Mouse (Mus musculus) hindbrain, embryonic 13.5 days (tissue): ENCODE results near the gene Chrna7. TPM values are rescaled to one million over a fixed set of nuclear protein-coding genes. Genes with fewer than 3 reads are reported as not detected.
A peak's percentile ranks its signal among the peaks of the same experiment; 100 is the strongest.

Source experiments
- ATAC-seq: fragments of 200-750 bp; cut with Nextera tagmentation; 2 replicates; pipeline ENCODE4 v1.8.0; 2017; ENCODE audit warnings: moderate TSS enrichment; ENCODE audit not compliant: low FRiP score
- H3K27ac ChIP-seq: fragments of 300-500 bp; sonication (generic); 2 replicates; pipeline ENCODE4 v1.5.1; 2015; ENCODE audit warnings: inconsistent platforms, mild to moderate bottlenecking, moderate library complexity
- H3K27me3 ChIP-seq: fragments of 300-500 bp; sonication (generic); 2 replicates; pipeline ENCODE4 v1.6.1; 2015; ENCODE audit warnings: mild to moderate bottlenecking, inconsistent platforms
- H3K36me3 ChIP-seq: fragments of 300-500 bp; sonication (generic); 2 replicates; pipeline ENCODE4 v1.6.1; 2015; ENCODE audit warnings: mild to moderate bottlenecking, inconsistent platforms
- H3K4me1 ChIP-seq: fragments of 300-500 bp; sonication (generic); replicated peaks from 2 replicates; pipeline ENCODE4 v1.6.1; 2015; ENCODE audit warnings: inconsistent platforms
- H3K4me2 ChIP-seq: fragments of 300-500 bp; sonication (generic); 2 replicates; pipeline ENCODE4 v1.6.1; 2015; ENCODE audit warnings: inconsistent platforms, mild to moderate bottlenecking, moderate library complexity
- H3K4me3 ChIP-seq: fragments of 300-500 bp; sonication (generic); 2 replicates; pipeline ENCODE4 v1.5.1; 2015; ENCODE audit warnings: mild to moderate bottlenecking, inconsistent platforms
- H3K9ac ChIP-seq: fragments of 300-500 bp; sonication (generic); 2 replicates; pipeline ENCODE4 v1.6.1; 2015; ENCODE audit warnings: mild to moderate bottlenecking, inconsistent platforms
- H3K9me3 ChIP-seq: fragments of 300-500 bp; sonication (generic); 2 replicates; pipeline ENCODE4 v1.6.1; 2016; ENCODE audit warnings: inconsistent platforms
- WGBS: fragments of 180-500 bp; shearing (Covaris S2); methylation state at CpG from one replicate; pipeline ENCODE4 v1.1.7; 2015; 5-methylcytosine and 5-hydroxymethylcytosine counted together
- polyA plus RNA-seq: library from polyadenylated mRNA; unstranded; fragments of >200 nt; fragmentation: Nextera tagmentation; extraction: Ambion mirVana; gene quantifications from 2 replicates; pipeline ENCODE4 v1.2.1, GENCODE M21; 2015

Chrna7 gene
- polyA plus RNA-seq, 1 experiment from 2014 or later = 7.1 TPM

GRCm38 (mm10) chr7:63162272-63162864, 50.0 kb downstream of the Chrna7 start:
- H3K4me3 ChIP-seq = no peak overlapping the region
- H3K4me2 ChIP-seq = no peak overlapping the region
- 54% methylated on average over 7 of the region's 7 CpGs for WGBS
- H3K27me3 ChIP-seq = no peaks in the 10 kb centered on the region
- H3K27ac ChIP-seq = no peak overlapping the region
- H3K36me3 ChIP-seq = no peaks in the 10 kb centered on the region
- peak; percentile 63 for ATAC-seq
- H3K4me1 ChIP-seq = peaks cover 5% of the 10 kb centered on the region; the same call in 1 of the 2 replicates
- H3K9me3 ChIP-seq = no peaks in the 10 kb centered on the region
- no peak overlapping the region for H3K9ac ChIP-seq

DNA sequence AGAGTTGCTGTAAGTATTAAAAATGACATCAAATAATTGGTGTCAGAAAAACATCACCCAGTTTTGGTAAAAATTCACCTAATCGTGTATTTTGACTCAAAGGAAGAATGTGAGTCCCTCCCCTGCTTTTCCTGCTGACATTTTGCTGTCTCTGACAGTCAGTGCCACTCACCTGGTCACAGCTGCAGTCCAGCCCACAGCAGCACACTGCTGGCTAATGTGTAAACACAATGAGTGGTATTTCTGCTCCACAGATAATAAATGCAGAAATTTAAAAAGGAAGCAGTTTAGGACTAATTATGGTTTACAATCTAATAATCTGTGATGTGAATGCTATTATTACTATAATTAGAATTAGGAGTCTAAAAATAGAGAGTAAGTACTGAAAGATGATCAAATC, 59.1 kb downstream of the Chrna7 start:
- 83% methylated on average over 1 of the region's 1 CpGs for WGBS
- ATAC-seq = no peak
- H3K4me1 ChIP-seq = no peaks in the 10 kb centered on the region
- no peak overlapping the region for H3K4me3 ChIP-seq
- no peak overlapping the region for H3K27ac ChIP-seq
- H3K9me3 ChIP-seq = no peaks in the 10 kb centered on the region
- H3K36me3 ChIP-seq = no peaks in the 10 kb centered on the region
- no peak overlapping the region for H3K4me2 ChIP-seq
- H3K27me3 ChIP-seq = no peaks in the 10 kb centered on the region
- H3K9ac ChIP-seq = no peak overlapping the region

GRCm38 (mm10) chr7:63148740-63149139, 63.6 kb downstream of the Chrna7 start:
- no peaks in the 10 kb centered on the region for H3K4me1 ChIP-seq
- no peak for ATAC-seq
- no peaks in the 10 kb centered on the region for H3K27me3 ChIP-seq
- H3K9ac ChIP-seq = no peak overlapping the region
- H3K27ac ChIP-seq = no peak overlapping the region
- H3K36me3 ChIP-seq = no peaks in the 10 kb centered on the region
- H3K4me3 ChIP-seq = no peak overlapping the region
- H3K9me3 ChIP-seq = no peaks in the 10 kb centered on the region
- no peak overlapping the region for H3K4me2 ChIP-seq
- WGBS = 63% methylated on average over 3 of the region's 3 CpGs

- Histone ChIP-seq H3K9ac (no peak overlapping the region), H3K9me3 (no peaks in the 10 kb centered on the region), H3K27ac (no peak overlapping the region), H3K4me1 (no peaks in the 10 kb centered on the region), H3K4me2 (no peak overlapping the region), H3K36me3 (no peaks in the 10 kb centered on the region), H3K27me3 (no peaks in the 10 kb centered on the region), H3K4me3 (no peak overlapping the region)
- 88% methylated on average over 5 of the region's 5 CpGs for WGBS
- no peak for ATAC-seq
These were observed 64.0 kb downstream of the Chrna7 start for GRCm38 (mm10) chr7:63148321-63148720.

DNA sequence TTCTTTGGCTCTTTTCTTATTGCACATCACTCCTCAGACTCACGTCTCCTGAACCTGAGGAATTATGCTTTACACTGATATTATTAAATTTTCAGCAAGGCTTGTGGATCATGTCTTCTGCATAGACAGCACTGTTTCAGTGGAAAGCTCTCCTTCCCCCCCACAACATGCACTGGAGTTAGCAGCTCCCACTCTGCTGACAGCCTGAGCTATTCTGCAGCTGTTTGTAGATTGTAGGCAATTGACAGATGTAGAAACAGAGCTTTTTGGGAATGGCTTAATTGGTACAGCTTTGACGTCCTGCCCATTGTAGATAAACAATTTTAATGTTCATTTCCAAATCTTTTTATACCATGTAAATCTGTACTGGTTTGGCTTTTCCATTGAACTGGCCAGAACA, 89.8 kb downstream of the Chrna7 start:
- Histone ChIP-seq H3K27ac (no peak overlapping the region), H3K36me3 (no peaks in the 10 kb centered on the region), H3K9me3 (no peaks in the 10 kb centered on the region), H3K4me2 (no peak overlapping the region), H3K27me3 (no peaks in the 10 kb centered on the region), H3K9ac (no peak overlapping the region), H3K4me1 (no peaks in the 10 kb centered on the region), H3K4me3 (no peak overlapping the region)
- no peak for ATAC-seq
- 75% methylated on average over 2 of the region's 2 CpGs for WGBS

DNA sequence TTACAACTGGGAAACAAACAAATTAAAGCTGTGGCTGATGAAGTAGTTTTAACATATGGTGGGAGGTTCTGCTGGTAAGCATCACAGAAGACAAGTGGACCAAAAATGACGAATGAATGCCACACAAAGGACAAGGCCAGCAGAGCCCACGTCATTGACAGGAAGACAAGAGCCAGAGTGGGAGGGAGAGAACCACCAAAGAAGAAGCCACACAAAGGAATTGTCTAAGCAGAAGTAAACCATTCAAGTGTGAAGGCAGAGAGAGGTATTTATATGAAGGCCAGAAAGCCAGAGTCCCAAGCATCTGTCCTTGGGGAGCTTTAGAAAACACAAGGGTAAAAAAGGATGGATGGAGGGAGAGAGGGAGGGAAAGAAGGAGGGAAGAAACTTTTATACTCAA, 98.7 kb downstream of the Chrna7 start:
- Histone ChIP-seq H3K27ac (no peak overlapping the region), H3K4me3 (no peak overlapping the region), H3K9me3 (no peaks in the 10 kb centered on the region), H3K9ac (no peak overlapping the region), H3K4me1 (peaks cover 3% of the 10 kb centered on the region), H3K36me3 (no peaks in the 10 kb centered on the region), H3K27me3 (no peaks in the 10 kb centered on the region), H3K4me2 (no peak overlapping the region)
- WGBS = 11% methylated on average over 2 of the region's 2 CpGs
- 0 out of 2 replicates have a peak, but pooled peaks have one; percentile 28 for ATAC-seq

GRCm38 (mm10) chr7:63113252-63113651, 99.1 kb downstream of the Chrna7 start:
- Histone ChIP-seq H3K27me3 (no peaks in the 10 kb centered on the region), H3K4me1 (peaks cover 3% of the 10 kb centered on the region), H3K9ac (no peak overlapping the region), H3K36me3 (no peaks in the 10 kb centered on the region), H3K4me2 (no peak overlapping the region), H3K9me3 (no peaks in the 10 kb centered on the region), H3K4me3 (no peak overlapping the region), H3K27ac (no peak overlapping the region)
- no peak for ATAC-seq
- WGBS = 45% methylated on average over 2 of the region's 2 CpGs

- WGBS = 82% methylated on average over 4 of the region's 4 CpGs
- H3K4me3 ChIP-seq = no peak overlapping the region
- H3K36me3 ChIP-seq = no peaks in the 10 kb centered on the region
- no peak overlapping the region for H3K9ac ChIP-seq
- no peaks in the 10 kb centered on the region for H3K27me3 ChIP-seq
- H3K9me3 ChIP-seq = no peaks in the 10 kb centered on the region
- peaks cover 3% of the 10 kb centered on the region for H3K4me1 ChIP-seq
- no peak overlapping the region for H3K27ac ChIP-seq
- no peak for ATAC-seq
- no peak overlapping the region for H3K4me2 ChIP-seq
These were observed 103.0 kb downstream of the Chrna7 start for GRCm38 (mm10) chr7:63109348-63109747.

GRCm38 (mm10) chr7:63085954-63086353, 126.4 kb downstream of the Chrna7 start:
- Histone ChIP-seq H3K4me2 (no peak overlapping the region), H3K4me3 (no peak overlapping the region), H3K9ac (no peak overlapping the region), H3K4me1 (0 out of 2 replicates have a peak, but pooled peaks cover 5% of the 10 kb centered on the region), H3K27ac (no peak overlapping the region), H3K27me3 (no peaks in the 10 kb centered on the region), H3K9me3 (no peaks in the 10 kb centered on the region), H3K36me3 (no peaks in the 10 kb centered on the region)
- WGBS = 93% methylated on average over 4 of the region's 4 CpGs
- ATAC-seq = no peak

DNA sequence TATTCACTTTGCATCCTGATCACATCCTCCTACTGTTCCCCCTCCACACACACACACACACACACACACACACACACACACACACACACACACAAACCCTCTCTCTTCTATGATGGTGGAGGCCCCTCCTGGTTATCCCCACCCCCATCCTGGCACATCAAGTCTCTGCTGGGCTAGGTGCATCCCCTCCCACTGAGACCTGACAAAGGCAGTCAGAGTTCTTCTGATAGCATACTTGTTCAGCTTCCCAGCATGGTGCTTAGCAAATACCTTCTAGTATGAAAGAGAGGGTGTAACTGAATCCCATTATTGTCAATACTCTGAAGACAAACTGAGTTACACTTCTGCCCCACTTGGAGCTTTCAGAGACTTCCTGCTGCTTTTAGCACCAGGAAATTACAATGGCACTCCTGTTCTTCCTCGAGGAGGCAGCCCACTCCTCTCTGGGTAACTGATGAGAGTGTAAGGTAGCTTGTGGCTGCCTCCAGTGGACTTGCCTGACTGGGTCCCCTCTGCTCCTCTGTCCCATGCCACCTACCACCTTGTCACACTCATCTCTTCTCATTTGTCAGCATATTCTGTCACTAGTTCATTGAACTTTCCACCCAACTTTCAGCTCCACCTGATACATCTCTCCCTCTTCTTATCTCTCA, 127.9 kb downstream of the Chrna7 start:
- Histone ChIP-seq H3K36me3 (no peaks in the 10 kb centered on the region), H3K27me3 (no peaks in the 10 kb centered on the region), H3K27ac (no peak overlapping the region), H3K4me3 (no peak overlapping the region), H3K4me1 (0 out of 2 replicates have a peak, but pooled peaks cover 5% of the 10 kb centered on the region), H3K4me2 (no peak overlapping the region), H3K9me3 (no peaks in the 10 kb centered on the region), H3K9ac (no peak overlapping the region)
- WGBS = 0% methylated on average over 1 of the region's 1 CpGs
- ATAC-seq = no peak

DNA sequence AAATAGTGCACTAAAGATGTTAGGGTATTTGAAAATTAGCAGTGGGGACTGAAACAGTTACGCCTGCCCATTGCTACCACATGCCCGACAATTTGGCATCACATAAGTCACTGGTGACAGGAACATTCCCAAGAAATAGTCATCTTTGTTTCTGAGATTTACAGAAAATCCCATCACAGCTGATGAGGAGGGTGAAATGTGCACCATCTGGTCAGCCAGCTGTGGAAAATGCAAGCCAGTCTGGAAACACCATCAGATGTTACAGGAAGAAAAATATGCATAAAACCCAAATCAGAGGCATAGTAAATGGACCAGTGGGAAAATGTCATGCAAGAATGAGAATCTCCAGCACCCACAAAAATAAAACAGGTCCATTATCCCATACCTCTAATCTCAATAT, 151.4 kb downstream of the Chrna7 start:
- Histone ChIP-seq H3K27ac (no peak overlapping the region), H3K27me3 (no peaks in the 10 kb centered on the region), H3K4me3 (no peak overlapping the region), H3K4me1 (no peaks in the 10 kb centered on the region), H3K4me2 (no peak overlapping the region), H3K36me3 (no peaks in the 10 kb centered on the region), H3K9me3 (no peaks in the 10 kb centered on the region), H3K9ac (no peak overlapping the region)
- 62% methylated on average over 2 of the region's 2 CpGs for WGBS
- ATAC-seq = no peak
